Mouse (Mus musculus): Measurements from ENCODE around the gene Rnls. TPM values are rescaled to one million over a fixed set of nuclear protein-coding genes. Genes with fewer than 3 reads are reported as not detected.

Gene Rnls
- polyA plus RNA-seq, 1 experiment: not detected

DNA sequence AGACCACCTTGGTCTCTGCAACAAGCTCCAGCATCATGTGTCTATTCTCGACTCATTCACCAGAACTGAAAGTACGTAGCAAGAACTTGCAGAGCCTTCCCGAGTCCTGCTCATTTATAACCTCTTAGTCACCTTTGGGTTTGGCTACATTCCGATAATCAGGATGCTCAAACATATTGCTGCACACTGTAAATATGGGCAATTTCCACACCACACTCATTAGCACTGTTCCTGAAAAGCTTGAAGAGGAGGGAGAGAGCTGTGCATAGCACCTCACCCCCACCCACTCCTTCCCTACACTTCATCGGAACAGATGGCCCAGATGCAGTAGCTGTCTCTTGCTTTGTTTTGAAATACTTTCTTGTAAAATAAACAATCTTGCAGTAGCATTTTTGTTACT, 139.9 kb downstream of the Rnls start:
- Histone ChIP-seq H3K27ac (ENCODE audit: control insufficient read depth, insufficient read depth, low read depth, low read length, poor library complexity) (no peak overlapping the region), H3K4me3 (replicated peaks; ENCODE audit: control insufficient read depth, low read depth, low read length) (no peak overlapping the region), H3K4me1 (ENCODE audit: control insufficient read depth, insufficient read depth, low read length) (no peaks in the 10 kb centered on the region)
- WGBS: 75% methylated on average over 5 of the region's 5 CpGs
- TF ChIP-seq CTCF (IDR thresholded peaks at IDR 0.05; ENCODE audit: control insufficient read depth, insufficient read depth, low read length) (no peak), POLR2A (IDR thresholded peaks at IDR 0.05; ENCODE audit: borderline replicate concordance, control insufficient read depth, low read depth, low read length) (no peak)

DNA sequence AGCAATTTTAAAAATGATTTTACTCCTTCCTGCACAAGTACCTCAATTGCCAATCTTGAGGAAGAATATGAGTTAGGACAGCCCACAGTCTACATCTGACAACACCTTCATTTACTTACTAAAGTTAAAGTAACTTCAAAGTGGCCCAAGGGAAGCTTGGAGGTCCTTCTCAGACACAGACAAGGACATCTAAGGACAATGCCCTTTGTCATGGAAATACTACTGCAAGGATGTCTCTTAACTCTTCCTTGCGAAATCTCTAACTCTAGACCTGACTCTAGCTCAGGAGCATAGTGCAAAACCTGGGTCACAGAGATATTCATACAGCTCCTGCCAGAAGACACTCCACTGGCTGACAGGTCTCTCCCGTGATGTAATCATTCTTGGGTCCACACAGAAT, 147.9 kb downstream of the Rnls start:
- TF ChIP-seq POLR2A (IDR thresholded peaks at IDR 0.05; ENCODE audit: borderline replicate concordance, control insufficient read depth, low read depth, low read length) (no peak), CTCF (IDR thresholded peaks at IDR 0.05; ENCODE audit: control insufficient read depth, insufficient read depth, low read length) (no peak)
- H3K27ac ChIP-seq (ENCODE audit: control insufficient read depth, insufficient read depth, low read depth, low read length, poor library complexity): no peak overlapping the region
- no peak overlapping the region for H3K4me3 ChIP-seq (replicated peaks; ENCODE audit: control insufficient read depth, low read depth, low read length)
- no peaks in the 10 kb centered on the region for H3K4me1 ChIP-seq (ENCODE audit: control insufficient read depth, insufficient read depth, low read length)
- WGBS: 82% methylated on average over 2 of the region's 2 CpGs

DNA sequence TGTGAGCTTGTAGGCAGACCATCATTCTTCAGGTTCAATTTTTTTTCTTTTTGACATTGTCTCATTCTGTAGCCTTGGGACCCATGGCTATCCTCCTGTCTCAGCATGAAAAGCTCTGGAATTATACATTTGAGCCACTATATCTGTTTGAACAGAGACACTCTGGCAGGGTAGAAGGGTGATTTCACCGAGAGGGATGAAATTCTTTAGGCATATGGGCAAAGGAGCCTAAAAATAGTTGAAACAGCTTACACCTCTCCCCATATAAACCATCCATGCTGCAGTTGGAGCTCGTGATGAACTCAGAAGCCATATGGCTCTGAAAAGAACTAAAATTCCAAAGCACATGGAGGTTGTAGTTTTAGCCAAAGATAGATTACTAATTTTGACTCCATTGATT, 151.7 kb downstream of the Rnls start:
- WGBS: 79% methylated on average over 2 of the region's 2 CpGs
- TF ChIP-seq CTCF (IDR thresholded peaks at IDR 0.05; ENCODE audit: control insufficient read depth, insufficient read depth, low read length) (no peak), POLR2A (IDR thresholded peaks at IDR 0.05; ENCODE audit: borderline replicate concordance, control insufficient read depth, low read depth, low read length) (no peak)
- H3K27ac ChIP-seq (ENCODE audit: control insufficient read depth, insufficient read depth, low read depth, low read length, poor library complexity): no peak overlapping the region
- no peaks in the 10 kb centered on the region for H3K4me1 ChIP-seq (ENCODE audit: control insufficient read depth, insufficient read depth, low read length)
- H3K4me3 ChIP-seq (replicated peaks; ENCODE audit: control insufficient read depth, low read depth, low read length): no peak overlapping the region

DNA sequence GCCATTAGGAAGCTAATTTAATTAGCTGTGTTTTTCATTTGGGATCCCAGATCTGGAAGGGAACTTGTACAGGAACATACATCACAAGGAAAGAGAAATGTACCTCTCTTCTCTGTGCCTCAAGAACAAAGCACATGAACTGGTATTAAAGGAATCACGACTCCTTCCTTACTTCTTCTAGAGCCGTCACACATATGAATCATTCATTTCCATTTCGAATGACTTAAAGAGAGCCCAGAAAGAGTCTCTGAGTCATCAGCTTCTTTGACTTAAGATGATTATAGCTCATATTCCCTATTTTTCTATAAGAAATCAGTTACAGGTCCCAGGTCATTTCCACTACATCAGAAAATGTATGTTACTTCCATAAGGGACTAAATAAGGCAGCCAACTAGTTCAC, 159.2 kb downstream of the Rnls start:
- TF ChIP-seq POLR2A (IDR thresholded peaks at IDR 0.05; ENCODE audit: borderline replicate concordance, control insufficient read depth, low read depth, low read length) (no peak), CTCF (IDR thresholded peaks at IDR 0.05; ENCODE audit: control insufficient read depth, insufficient read depth, low read length) (no peak)
- no peak overlapping the region for H3K27ac ChIP-seq (ENCODE audit: control insufficient read depth, insufficient read depth, low read depth, low read length, poor library complexity)

DNA sequence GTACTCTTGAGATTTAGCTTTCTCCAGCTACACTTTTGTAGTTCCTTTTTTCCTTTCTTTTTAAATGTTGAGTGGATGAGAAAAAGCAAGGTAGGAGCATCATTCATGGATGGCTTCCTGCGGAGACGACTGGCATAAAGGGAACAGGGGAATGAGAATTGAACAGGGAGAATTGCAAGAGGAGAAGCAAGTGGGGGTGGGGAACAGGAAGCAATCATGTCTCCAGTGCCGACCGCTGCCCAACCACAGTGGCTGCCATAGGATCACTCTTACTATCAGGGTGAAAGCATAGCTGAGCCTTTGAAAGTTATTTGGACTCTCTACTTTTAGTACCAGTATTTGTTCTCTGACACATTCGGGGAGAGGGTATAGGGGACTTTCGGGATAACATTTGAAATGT, 160.8 kb downstream of the Rnls start:
- TF ChIP-seq POLR2A (IDR thresholded peaks at IDR 0.05; ENCODE audit: borderline replicate concordance, control insufficient read depth, low read depth, low read length): no peak
- no peak for TF ChIP-seq CTCF (IDR thresholded peaks at IDR 0.05; ENCODE audit: control insufficient read depth, insufficient read depth, low read length)
- WGBS: 20% methylated on average over 6 of the region's 6 CpGs
- no peak overlapping the region for H3K27ac ChIP-seq (ENCODE audit: control insufficient read depth, insufficient read depth, low read depth, low read length, poor library complexity)
- H3K4me1 ChIP-seq (ENCODE audit: control insufficient read depth, insufficient read depth, low read length): no peaks in the 10 kb centered on the region; the same call in 1 of the 2 replicates
- no peak overlapping the region for H3K4me3 ChIP-seq (replicated peaks; ENCODE audit: control insufficient read depth, low read depth, low read length)

More for the DNA sequence above, 159.2 kb downstream of the Rnls start:
- WGBS: 74% methylated on average over 3 of the region's 3 CpGs
- Histone ChIP-seq H3K4me1 (ENCODE audit: control insufficient read depth, insufficient read depth, low read length) (no peaks in the 10 kb centered on the region; the same call in 1 of the 2 replicates), H3K4me3 (replicated peaks; ENCODE audit: control insufficient read depth, low read depth, low read length) (no peak overlapping the region)

DNA sequence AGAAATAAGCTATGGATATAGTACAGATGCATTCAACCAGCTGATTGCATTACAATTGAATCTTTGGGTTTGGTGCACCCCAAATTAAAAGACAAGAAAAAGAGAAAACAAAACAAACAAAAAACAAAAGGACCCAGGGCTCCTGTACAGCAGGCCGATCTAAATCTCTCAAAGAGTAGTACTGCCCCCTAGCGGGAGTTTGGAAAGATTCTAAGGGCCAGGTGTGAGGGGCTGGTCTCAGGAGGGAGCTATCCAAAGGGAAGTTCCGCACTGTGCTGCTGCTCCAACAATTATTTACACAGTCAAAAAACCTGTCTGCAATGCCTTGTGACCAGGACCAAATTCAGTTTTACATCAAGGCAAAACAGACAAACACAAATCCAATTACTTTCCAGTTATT, 165.1 kb downstream of the Rnls start:
- Histone ChIP-seq H3K4me1 (ENCODE audit: control insufficient read depth, insufficient read depth, low read length) (no peaks in the 10 kb centered on the region; the same call in 1 of the 2 replicates), H3K4me3 (replicated peaks; ENCODE audit: control insufficient read depth, low read depth, low read length) (no peak overlapping the region), H3K27ac (ENCODE audit: control insufficient read depth, insufficient read depth, low read depth, low read length, poor library complexity) (no peak overlapping the region)
- WGBS: 3% methylated on average over 3 of the region's 3 CpGs
- peak; percentile 56 for TF ChIP-seq CTCF (IDR thresholded peaks at IDR 0.05; ENCODE audit: control insufficient read depth, insufficient read depth, low read length)
- no peak for TF ChIP-seq POLR2A (IDR thresholded peaks at IDR 0.05; ENCODE audit: borderline replicate concordance, control insufficient read depth, low read depth, low read length)

DNA sequence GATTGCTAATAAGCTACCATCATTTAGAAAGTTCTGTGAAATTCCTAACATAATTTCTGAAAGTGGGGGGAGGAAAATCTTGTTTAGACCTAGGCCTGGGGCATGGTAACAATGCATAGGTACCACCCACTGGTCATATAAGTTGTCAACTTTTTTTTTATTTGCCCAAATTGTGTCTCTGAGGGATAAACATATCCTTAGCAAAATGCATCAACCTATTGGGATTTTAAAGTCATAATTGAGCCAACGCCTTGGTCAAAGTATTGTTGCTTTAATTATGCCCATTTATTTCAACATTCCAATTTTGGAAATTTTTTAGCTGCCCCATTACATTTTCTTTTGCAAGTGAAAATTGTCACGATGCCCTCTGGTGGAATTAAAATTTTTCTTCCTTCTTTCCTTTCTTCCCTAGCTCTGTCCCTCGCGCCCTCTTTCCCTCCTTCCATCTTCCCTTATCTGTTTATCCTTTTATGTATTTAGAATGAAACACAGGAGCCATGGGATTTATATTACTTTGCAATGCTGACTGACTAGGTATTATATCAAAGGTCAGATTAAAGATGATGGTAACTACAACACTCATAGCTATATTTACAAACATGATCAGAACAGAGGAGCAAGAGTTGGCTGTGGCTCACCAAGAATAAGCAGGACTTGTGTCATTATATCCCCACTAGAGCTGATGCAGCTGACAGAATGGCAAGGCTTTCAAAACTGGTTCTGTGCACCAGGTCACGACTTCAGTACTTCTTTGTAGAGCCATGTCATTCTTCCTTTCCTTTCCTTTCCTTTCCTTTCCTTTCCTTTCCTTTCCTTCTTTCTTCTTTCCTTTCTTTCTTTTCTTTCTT, 166.0 kb downstream of the Rnls start:
- no peak overlapping the region for H3K27ac ChIP-seq (ENCODE audit: control insufficient read depth, insufficient read depth, low read depth, low read length, poor library complexity)
- no peak overlapping the region for H3K4me3 ChIP-seq (replicated peaks; ENCODE audit: control insufficient read depth, low read depth, low read length)
- WGBS: 46% methylated on average over 5 of the region's 5 CpGs
- TF ChIP-seq POLR2A (IDR thresholded peaks at IDR 0.05; ENCODE audit: borderline replicate concordance, control insufficient read depth, low read depth, low read length): no peak
- TF ChIP-seq CTCF (IDR thresholded peaks at IDR 0.05; ENCODE audit: control insufficient read depth, insufficient read depth, low read length): no peak
- peaks cover 2% of the 10 kb centered on the region; the same call in 1 of the 2 replicates for H3K4me1 ChIP-seq (ENCODE audit: control insufficient read depth, insufficient read depth, low read length)

DNA sequence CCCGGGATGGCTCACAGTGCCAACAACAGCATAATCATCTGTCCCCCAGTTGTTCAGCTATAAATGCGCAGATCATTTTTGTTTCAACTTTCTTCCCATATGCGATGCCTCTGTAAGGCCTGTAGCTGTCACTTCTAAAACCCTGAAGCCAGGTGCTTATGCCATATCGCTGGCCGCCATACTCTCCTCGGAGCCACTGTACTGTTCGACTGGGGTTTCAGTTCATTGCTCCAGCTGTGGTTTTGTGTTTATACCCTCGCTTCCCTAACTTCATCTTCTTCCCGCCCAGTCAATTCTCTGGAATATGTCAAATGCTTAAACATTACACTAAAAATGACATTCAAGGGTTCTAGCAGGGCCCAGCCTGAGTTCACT, 167.1 kb downstream of the Rnls start:
- Histone ChIP-seq H3K4me3 (replicated peaks; ENCODE audit: control insufficient read depth, low read depth, low read length) (no peak overlapping the region), H3K27ac (ENCODE audit: control insufficient read depth, insufficient read depth, low read depth, low read length, poor library complexity) (peak overlapping the region; percentile 34; the same call in 1 of the 2 replicates), H3K4me1 (ENCODE audit: control insufficient read depth, insufficient read depth, low read length) (peaks cover 2% of the 10 kb centered on the region; the same call in 1 of the 2 replicates)
- no peak for TF ChIP-seq POLR2A (IDR thresholded peaks at IDR 0.05; ENCODE audit: borderline replicate concordance, control insufficient read depth, low read depth, low read length)
- TF ChIP-seq CTCF (IDR thresholded peaks at IDR 0.05; ENCODE audit: control insufficient read depth, insufficient read depth, low read length): no peak
- WGBS: 49% methylated on average over 9 of the region's 9 CpGs

Measured in bone marrow, adult 2 months (tissue).